Mouse (Mus musculus): ENCODE data around the gene Uba2. TPM values are rescaled to one million over a fixed set of nuclear protein-coding genes. Genes with fewer than 3 reads are reported as not detected.
A peak's percentile ranks its signal among the peaks of the same experiment; 100 is the strongest.
"Not testable (repeated sequence)": the region's sequence is repeated elsewhere in the genome, so short reads cannot be mapped to it uniquely, and the experiment has no call there.

Uba2 gene
- polyA plus RNA-seq, 1 experiment from 2014 or later, result 296 TPM

DNA sequence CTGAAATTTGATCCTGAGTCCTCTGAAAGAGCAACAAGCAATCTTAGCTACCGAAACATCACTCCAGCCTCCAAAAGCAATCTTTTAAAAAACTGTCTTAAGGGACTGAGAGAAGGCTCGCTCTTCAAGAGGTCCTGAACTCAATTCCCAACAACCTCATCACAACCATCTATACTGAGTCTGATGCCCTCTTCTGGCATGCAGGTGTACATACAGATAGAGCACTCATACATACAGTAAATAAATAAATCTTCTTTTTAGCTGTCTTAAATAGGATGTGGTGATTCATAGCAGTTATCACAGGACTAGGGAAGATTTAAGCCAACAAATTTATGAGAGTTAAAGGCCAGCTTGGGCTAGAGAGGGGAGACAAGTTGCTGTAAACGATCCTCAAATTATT is 26.2 kb upstream of the Uba2 start:
- peak overlapping the region; percentile 92; the same call in 1 of the 2 replicates for H3K27ac ChIP-seq
- H3K9me3 ChIP-seq, result 0 out of 2 replicates have a peak, but pooled peaks cover 2% of the 10 kb centered on the region
- H3K27me3 ChIP-seq (ENCODE audit: poor library complexity, severe bottlenecking), result no peaks in the 10 kb centered on the region
- H3K4me3 ChIP-seq, result peak overlapping the region; percentile 98
- 58% methylated on average over 3 of the region's 3 CpGs for WGBS
- peaks cover 38% of the 10 kb centered on the region for H3K36me3 ChIP-seq (replicated peaks)
- peaks cover 9% of the 10 kb centered on the region for H3K4me1 ChIP-seq
- no peak for DNase-seq (ENCODE audit: extremely low spot score, low spot score)

DNA sequence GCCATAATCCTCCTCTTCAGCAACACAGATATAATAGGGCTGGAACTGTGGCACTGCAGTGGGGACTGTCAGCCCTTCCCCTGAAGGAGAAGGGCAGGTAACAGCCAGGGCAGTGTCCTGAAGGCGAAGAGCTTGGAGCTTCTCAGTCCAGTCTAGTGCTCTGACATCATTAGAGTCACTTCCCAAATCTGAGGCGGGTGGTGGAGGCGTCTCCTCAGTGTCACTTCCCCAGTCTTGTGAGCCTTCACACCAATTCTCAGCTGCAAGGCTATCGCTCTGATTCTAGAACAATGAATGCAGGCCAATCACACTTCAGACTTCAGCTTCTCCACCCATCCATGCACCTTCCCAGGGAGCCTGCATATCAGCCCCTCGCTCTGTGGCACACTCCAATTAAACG is 23.4 kb upstream of the Uba2 start:
- Histone ChIP-seq H3K36me3 (replicated peaks) (peaks cover 55% of the 10 kb centered on the region), H3K4me1 (peaks cover 9% of the 10 kb centered on the region), H3K9me3 (no peaks in the 10 kb centered on the region), H3K4me3 (no peak overlapping the region), H3K27me3 (ENCODE audit: poor library complexity, severe bottlenecking) (no peaks in the 10 kb centered on the region), H3K27ac (no peak overlapping the region)
- no peak for DNase-seq (ENCODE audit: extremely low spot score, low spot score)
- 92% methylated on average over 6 of the region's 6 CpGs for WGBS

DNA sequence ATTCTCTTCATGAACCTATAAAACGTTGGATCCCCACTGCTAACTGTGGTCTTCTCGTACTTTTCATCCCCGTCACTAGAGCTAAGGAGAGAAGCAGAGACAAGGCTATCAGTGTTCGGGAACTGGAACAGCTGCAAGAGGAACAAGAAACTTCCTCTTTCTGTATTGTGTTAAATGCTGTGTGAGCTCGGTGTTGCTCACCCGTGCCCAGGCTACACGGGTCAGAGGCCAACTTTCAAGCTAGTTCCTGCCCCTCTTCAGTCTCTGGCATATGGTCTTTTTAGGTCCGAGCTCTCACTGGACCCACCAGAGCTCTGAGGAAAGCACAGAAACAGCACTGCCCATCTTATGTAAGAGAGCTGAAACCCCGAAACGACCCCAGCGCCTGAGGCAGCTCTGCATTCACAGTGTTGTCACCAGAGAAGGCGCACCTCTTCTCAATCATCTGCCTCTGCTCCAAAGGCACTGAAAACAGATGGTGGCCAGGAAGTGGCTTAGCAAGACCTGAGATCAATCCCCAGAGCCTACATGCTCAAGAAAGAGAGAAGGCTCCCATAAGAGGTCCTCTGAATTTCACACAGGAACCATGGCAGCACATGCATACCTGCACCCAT is 20.1 kb upstream of the Uba2 start:
- no peaks in the 10 kb centered on the region for H3K4me1 ChIP-seq
- H3K27me3 ChIP-seq (ENCODE audit: poor library complexity, severe bottlenecking), result no peaks in the 10 kb centered on the region
- H3K36me3 ChIP-seq (replicated peaks), result peaks cover 83% of the 10 kb centered on the region
- no peak for DNase-seq (ENCODE audit: extremely low spot score, low spot score)
- H3K9me3 ChIP-seq, result no peaks in the 10 kb centered on the region
- H3K4me3 ChIP-seq, result no peak overlapping the region
- WGBS, result 93% methylated on average over 12 of the region's 12 CpGs
- no peak overlapping the region for H3K27ac ChIP-seq

DNA sequence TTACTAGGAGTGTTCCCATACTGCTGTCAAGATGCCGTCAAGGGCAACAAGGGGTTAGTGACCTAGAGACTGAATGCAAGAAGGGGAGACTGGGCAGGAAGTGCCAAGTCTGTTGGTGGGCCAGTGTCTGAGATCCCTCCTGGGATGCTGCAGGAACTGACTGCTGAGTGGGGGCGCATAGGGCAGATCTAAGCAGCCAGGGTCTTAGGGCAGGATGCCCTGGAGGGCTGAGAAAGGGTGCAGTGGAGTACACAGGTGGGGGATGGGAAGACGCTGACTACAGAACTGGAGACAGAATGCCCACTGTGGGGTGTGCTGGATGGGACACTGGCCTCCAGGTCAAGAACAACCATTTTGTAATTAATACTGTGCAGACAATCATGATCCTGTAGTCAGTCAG is 14.4 kb upstream of the Uba2 start:
- H3K4me1 ChIP-seq, result no peaks in the 10 kb centered on the region
- H3K36me3 ChIP-seq (replicated peaks), result peaks cover 55% of the 10 kb centered on the region
- no peaks in the 10 kb centered on the region for H3K27me3 ChIP-seq (ENCODE audit: poor library complexity, severe bottlenecking)
- no peak overlapping the region for H3K4me3 ChIP-seq
- H3K27ac ChIP-seq, result no peak overlapping the region
- DNase-seq (ENCODE audit: extremely low spot score, low spot score), result no peak
- WGBS, result 84% methylated on average over 3 of the region's 3 CpGs
- H3K9me3 ChIP-seq, result no peaks in the 10 kb centered on the region

DNA sequence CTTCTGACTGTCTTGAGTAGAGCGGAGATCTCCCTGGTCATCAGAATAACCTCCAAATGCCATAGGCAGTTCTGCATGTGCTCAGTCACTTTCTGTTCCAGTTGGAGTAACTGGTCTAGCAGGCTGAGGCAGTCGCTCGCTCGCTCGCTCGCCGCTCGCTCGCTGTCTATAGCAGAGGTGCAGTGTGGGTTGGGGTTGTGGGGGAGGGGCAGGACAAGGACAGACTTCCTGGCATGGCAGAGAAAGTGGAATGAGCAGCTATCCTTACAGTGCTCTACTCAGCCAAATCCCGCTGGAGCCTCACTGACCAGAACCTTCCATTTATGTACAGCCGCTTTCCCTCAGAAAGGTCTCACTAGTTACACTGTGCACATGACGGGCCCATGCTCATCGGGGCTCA is 14.0 kb upstream of the Uba2 start:
- Histone ChIP-seq H3K9me3 (no peaks in the 10 kb centered on the region), H3K36me3 (replicated peaks) (peaks cover 50% of the 10 kb centered on the region)

DNA sequence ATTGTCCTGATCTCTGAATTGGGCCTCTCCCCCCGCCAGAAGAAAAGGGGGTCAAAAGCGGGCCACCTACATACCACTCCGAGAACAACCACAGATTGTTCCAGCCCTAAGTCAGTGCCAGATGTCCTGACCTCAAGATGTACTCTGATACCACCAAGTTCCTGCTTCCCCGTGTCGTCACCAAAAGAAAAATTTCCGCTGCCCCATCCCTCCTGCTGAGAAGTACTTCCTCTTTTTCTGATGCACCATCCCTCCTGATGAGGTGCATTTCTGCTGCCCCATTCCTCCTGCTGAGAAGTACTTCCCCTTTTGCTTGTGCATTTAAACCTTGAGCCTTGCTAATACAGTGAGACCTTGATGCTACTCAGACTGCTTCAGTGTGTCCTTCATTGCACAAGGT is 6.8 kb upstream of the Uba2 start:
- not testable (repeated sequence) for H3K4me1 ChIP-seq; H3K27ac ChIP-seq; H3K9me3 ChIP-seq; H3K36me3 ChIP-seq (replicated peaks); DNase-seq (ENCODE audit: extremely low spot score, low spot score); H3K27me3 ChIP-seq (ENCODE audit: poor library complexity, severe bottlenecking); H3K4me3 ChIP-seq
- 89% methylated on average over 6 of the region's 6 CpGs for WGBS

More for the DNA sequence above, 14.0 kb upstream of the Uba2 start:
- WGBS, result 91% methylated on average over 13 of the region's 13 CpGs
- H3K27me3 ChIP-seq (ENCODE audit: poor library complexity, severe bottlenecking), result no peaks in the 10 kb centered on the region
- no peak overlapping the region for H3K4me3 ChIP-seq
- H3K27ac ChIP-seq, result no peak overlapping the region
- DNase-seq (ENCODE audit: extremely low spot score, low spot score), result no peak
- no peaks in the 10 kb centered on the region for H3K4me1 ChIP-seq

DNA sequence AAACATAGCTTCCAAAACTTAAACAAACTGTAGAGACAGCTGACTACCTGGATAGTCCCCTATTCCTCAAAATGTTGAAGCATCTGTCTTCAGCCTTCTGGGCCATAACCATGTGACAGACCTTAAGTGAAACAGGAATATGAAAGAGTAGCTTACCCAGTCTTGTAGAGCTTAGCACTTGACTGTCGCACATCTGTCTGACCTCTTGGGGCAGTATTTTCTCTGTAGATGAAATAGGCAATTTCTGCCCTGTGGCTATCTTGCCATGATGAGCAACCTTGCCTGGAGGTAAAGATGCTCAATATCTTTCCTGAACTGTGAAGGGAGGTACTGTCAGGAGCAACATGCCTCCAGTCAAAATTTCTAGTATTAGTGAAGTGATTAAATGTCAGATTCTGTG is 2.9 kb upstream of the Uba2 start:
- 76% methylated on average over 1 of the region's 1 CpGs for whole genome bisulfite sequencing
- DNase-seq (ENCODE audit: extremely low spot score, low spot score), result no peak
- peaks cover 2% of the 10 kb centered on the region; the same call in 1 of the 2 replicates for H3K4me1 ChIP-seq

DNA sequence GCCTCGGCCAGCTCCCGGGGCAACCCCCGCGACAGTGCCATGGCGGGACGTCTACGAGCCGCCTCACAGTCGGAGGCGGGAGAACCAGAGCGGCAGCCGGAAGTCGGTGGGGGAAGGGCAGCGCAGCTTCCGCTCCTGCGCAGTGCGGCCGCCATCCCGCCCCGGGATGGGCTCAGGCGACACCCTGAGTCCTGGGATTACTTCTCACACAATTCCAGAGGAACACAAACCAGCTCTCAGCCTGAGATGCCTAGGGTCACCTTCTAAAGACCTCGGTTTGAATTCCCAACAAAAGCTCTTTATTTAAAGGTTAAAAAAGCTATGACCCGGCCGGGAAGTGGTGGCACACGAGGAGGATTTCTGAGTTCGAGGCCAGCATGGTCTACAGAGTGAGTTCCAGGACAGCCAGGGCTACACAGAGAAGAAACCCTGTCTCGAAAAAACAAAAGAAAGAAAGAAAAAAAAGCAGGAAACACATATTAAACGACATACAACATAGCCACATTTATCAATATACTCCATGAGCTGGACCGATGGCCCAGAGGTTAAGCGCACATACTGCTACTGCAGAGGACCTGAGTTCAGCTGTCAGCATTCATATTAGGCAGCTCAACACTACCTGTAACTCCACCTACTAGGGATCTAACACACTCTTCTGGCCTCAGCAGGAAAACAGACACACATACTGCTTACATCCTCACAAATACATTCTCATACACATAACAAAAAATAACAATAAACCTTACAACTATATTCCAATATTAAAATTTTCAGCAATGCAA is 738 bp downstream of the Uba2 start:
- H3K4me3 ChIP-seq, result peak overlapping the region; percentile 98
- peak; percentile 91 for DNase-seq (ENCODE audit: extremely low spot score, low spot score)
- no peaks in the 10 kb centered on the region for H3K27me3 ChIP-seq (ENCODE audit: poor library complexity, severe bottlenecking)
- peak overlapping the region; percentile 98 for H3K27ac ChIP-seq
- peaks cover 24% of the 10 kb centered on the region for H3K36me3 ChIP-seq (replicated peaks)
- peaks cover 11% of the 10 kb centered on the region; the same call in 1 of the 2 replicates for H3K4me1 ChIP-seq
- 9% methylated on average over 30 of the region's 30 CpGs for WGBS
- no peaks in the 10 kb centered on the region for H3K9me3 ChIP-seq

More for the DNA sequence above, 2.9 kb upstream of the Uba2 start:
- Histone ChIP-seq H3K9me3 (no peaks in the 10 kb centered on the region), H3K27ac (no peak overlapping the region), H3K4me3 (no peak overlapping the region), H3K36me3 (replicated peaks) (no peaks in the 10 kb centered on the region), H3K27me3 (ENCODE audit: poor library complexity, severe bottlenecking) (no peaks in the 10 kb centered on the region)

DNA sequence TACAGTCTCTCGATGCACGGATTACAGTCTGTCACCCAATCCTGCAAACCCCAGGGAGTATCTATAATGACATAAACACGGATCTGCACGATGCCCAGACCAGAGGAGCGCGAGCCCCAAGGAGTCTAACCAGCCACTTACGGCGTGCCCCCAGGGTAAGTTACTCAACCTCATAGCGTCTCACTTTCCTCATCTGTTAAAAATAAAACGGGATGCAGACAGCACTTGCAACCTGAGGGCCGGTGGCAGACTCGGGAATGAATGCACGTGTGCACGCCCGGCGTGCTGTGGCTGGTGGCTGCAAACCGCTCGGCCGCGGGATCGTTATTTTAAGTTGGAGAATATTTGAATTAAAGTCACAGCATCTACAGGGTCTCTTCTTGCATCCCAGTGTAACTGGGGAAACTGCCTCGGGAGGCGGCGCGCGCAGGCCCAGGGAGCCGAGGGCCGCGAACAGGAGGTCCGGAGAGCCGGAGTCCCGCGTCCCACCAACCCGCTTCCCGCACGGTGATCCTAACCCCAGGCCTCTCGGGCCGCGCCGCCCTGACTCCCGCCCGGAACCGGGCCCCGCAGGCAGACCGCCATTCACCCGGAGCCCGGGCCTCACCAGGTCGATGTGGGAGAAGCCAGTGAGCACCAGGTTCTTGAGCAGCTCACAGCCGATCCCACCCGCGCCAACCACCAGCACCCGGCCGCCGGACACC is 1.5 kb downstream of the Uba2 start:
- Histone ChIP-seq H3K27ac (peak overlapping the region; percentile 98), H3K36me3 (replicated peaks) (peaks cover 31% of the 10 kb centered on the region), H3K27me3 (ENCODE audit: poor library complexity, severe bottlenecking) (no peaks in the 10 kb centered on the region), H3K4me3 (peak overlapping the region; percentile 98), H3K9me3 (no peaks in the 10 kb centered on the region), H3K4me1 (peaks cover 11% of the 10 kb centered on the region; the same call in 1 of the 2 replicates)
- WGBS, result 0% methylated on average over 54 of the region's 54 CpGs
- no peak for DNase-seq (ENCODE audit: extremely low spot score, low spot score)

DNA sequence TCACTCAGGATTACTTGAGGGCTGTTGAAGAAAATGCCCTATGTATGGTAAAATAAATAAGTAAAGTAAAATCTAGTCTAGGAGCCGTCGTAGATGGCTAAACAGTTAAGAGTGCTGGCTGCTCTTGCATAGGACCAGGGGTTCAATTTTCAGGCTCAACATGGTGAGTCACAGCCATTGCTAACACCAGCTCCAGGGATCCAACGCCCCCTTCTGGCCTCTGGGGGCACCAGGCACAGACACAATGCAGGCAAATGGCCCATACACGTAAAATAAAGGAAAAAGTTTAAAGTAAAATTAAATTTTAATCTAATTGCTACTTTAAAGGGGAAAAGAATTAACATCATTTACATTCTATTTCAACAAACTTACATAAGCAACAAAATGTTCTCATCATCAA is 2.5 kb downstream of the Uba2 start:
- Histone ChIP-seq H3K27me3 (ENCODE audit: poor library complexity, severe bottlenecking) (no peaks in the 10 kb centered on the region), H3K27ac (no peak overlapping the region), H3K4me1 (peaks cover 11% of the 10 kb centered on the region; the same call in 1 of the 2 replicates), H3K9me3 (no peaks in the 10 kb centered on the region), H3K36me3 (replicated peaks) (peaks cover 42% of the 10 kb centered on the region), H3K4me3 (peak overlapping the region; percentile 98)
- 58% methylated on average over 4 of the region's 4 CpGs for WGBS
- peak; percentile 27 for DNase-seq (ENCODE audit: extremely low spot score, low spot score)

DNA sequence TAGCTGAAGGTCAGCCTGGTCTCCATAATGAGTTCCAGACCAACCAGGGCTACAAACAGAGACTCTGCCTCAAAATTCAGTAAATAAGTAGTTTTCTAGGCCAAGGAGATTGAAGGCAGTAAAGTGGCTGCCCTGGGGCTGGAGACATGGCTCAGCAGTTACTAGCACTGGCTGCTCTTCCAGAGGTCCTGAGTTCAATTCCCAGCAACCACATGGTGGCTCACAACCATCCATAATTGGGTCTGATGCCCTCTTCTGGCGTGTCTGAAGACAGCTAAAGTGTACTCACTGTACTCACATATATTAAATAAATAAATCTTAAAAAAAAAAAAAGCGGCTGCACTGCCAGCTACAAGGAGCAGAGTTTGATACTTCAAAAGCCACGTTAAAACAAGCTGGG is 3.4 kb downstream of the Uba2 start:
- peaks cover 51% of the 10 kb centered on the region for H3K36me3 ChIP-seq (replicated peaks)
- no peak for DNase-seq (ENCODE audit: extremely low spot score, low spot score)

DNA sequence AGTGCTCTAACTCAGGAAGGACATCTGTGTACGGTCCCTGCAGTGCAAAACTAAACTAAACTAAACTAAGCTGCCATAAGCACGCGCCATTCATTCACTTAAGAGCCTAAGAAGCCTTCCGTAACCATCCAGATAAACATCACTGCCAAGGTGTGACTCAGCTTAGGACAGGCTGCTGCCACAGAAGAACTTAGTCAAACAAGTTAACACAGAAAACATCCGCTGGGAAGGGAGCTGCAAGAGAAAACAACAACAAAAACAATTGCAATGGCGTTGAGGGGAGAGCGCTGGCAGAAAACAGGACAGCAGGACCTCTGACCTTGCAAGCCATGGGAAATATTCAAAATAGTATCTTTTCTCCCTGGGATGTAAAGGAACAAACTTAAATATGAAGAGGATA is 4.7 kb downstream of the Uba2 start:
- Histone ChIP-seq H3K27me3 (ENCODE audit: poor library complexity, severe bottlenecking) (no peaks in the 10 kb centered on the region), H3K36me3 (replicated peaks) (peaks cover 63% of the 10 kb centered on the region), H3K4me1 (peaks cover 11% of the 10 kb centered on the region; the same call in 1 of the 2 replicates), H3K4me3 (no peak overlapping the region), H3K27ac (no peak overlapping the region), H3K9me3 (no peaks in the 10 kb centered on the region)
- DNase-seq (ENCODE audit: extremely low spot score, low spot score), result no peak
- 94% methylated on average over 7 of the region's 7 CpGs for WGBS

More for the DNA sequence above, 3.4 kb downstream of the Uba2 start:
- no peak overlapping the region for H3K27ac ChIP-seq
- peak overlapping the region; percentile 4; the same call in 1 of the 2 replicates for H3K4me3 ChIP-seq
- H3K9me3 ChIP-seq, result no peaks in the 10 kb centered on the region
- 89% methylated on average over 3 of the region's 3 CpGs for WGBS
- no peaks in the 10 kb centered on the region for H3K27me3 ChIP-seq (ENCODE audit: poor library complexity, severe bottlenecking)
- peaks cover 11% of the 10 kb centered on the region; the same call in 1 of the 2 replicates for H3K4me1 ChIP-seq

DNA sequence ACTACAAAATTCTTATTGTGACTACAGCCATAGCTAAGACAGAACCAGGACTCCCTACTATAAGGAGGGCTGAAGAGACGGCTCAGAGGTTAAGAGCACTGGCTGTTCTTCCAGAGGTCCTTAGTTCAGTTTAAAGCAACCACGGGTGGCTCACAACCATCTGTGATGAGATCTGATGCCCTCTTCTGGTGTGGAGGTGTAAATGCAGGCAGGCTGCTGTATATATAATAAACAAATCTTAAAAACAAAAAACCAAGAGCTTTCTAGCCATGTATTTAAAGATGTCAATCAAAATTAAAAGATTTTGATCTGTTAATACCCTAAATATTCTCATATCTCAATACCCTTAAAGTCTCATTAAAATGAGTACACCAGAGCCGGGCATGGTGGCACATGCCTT is 10.2 kb downstream of the Uba2 start:
- H3K9me3 ChIP-seq, result no peaks in the 10 kb centered on the region
- H3K27ac ChIP-seq, result no peak overlapping the region
- no peaks in the 10 kb centered on the region for H3K4me1 ChIP-seq
- peaks cover 96% of the 10 kb centered on the region for H3K36me3 ChIP-seq (replicated peaks)
- no peak overlapping the region for H3K4me3 ChIP-seq
- no peaks in the 10 kb centered on the region for H3K27me3 ChIP-seq (ENCODE audit: poor library complexity, severe bottlenecking)
- no peak for DNase-seq (ENCODE audit: extremely low spot score, low spot score)
- WGBS, result 98% methylated on average over 3 of the region's 3 CpGs
